21 mouse cellular contexts compared by ENCODE assay signal in the genomic region with DNA sequence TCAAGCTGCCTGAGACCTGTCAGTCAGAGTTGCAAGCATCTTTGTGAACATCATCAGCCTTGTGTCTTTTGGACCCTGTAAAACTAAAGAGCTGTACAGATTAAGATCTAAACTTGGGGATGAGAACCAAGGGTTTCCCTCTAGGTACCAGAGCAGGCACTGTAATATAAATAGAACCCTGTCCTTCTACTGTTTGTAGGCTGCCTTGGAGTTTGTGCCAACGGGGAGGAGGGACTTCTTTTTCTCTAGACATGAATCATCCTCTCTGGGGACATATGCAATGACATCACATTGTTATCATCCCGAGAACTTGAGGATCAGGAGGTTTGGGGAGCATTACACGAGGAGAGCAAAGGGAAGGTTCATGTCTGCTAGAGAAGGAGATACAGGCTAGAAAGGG. TPM values are rescaled to one million over a fixed set of nuclear protein-coding genes. Genes with fewer than 3 reads are reported as not detected.
A peak's percentile ranks its signal among the peaks of the same experiment; 100 is the strongest.
DNase-seq lines count a peak whose midpoint lies in the region; ATAC-seq and TF ChIP-seq lines count a peak whose summit lies in the region.
"Had no signal": no experiment of that assay in that cellular context is flagged by ENCODE, and none has a peak within 500 bp of the region (broad histone marks: within the 10 kb centered on the region; RNA-seq: fewer than 3 reads in every experiment).

No protein-coding gene starts in this region.

- no peak for TF ChIP-seq POLR2A in small intestine, adult 2 months (IDR thresholded peaks at IDR 0.05; ENCODE audit: low read depth, low read length)
- no peak for TF ChIP-seq POLR2A in thymus, adult 2 months (IDR thresholded peaks at IDR 0.05; ENCODE audit: control insufficient read depth, extremely low read depth, insufficient read depth, low read length, poor library complexity)

- H3K4me1 ChIP-seq in small intestine, adult 2 months (ENCODE audit: control insufficient read depth, insufficient read depth, insufficient read length, low read length), result peaks cover 18% of the 10 kb centered on the region; the same call in 1 of the 2 replicates
- H3K4me1 ChIP-seq in thymus, adult 2 months (replicated peaks; ENCODE audit: control insufficient read depth, insufficient read depth, low read length), result peaks cover 6% of the 10 kb centered on the region
- H3K4me1 ChIP-seq: hindbrain, embryonic 12.5 days; limb, embryonic 12.5 days; liver, embryonic 12.5 days; midbrain, embryonic 15.5 days; stomach, embryonic 15.5 days had no signal

- ATAC-seq in frontal cortex, adult (ENCODE audit: low TSS enrichment), result peak; percentile 58
- ATAC-seq: liver, embryonic 12.5 days; midbrain, embryonic 15.5 days had no signal

- no peak for DNase-seq in frontal cortex, postnatal 10 days (ENCODE audit: low spot score in 2 of 2)
- DNase-seq in right cerebral cortex, adult 18-20 months, result peak; percentile 73
- no peak for DNase-seq in right cerebral cortex, postnatal 4 days
- DNase-seq in brain, adult 2 months (ENCODE audit: low read depth, low spot score), result peak; percentile 86
- DNase-seq in thymus, postnatal 36 days, result no peak
- no peak for DNase-seq in thymus, adult 2 months
- DNase-seq: adrenal gland, postnatal 10 days; cerebellum, adult 2 months; kidney, adult 8-10 months; kidney, postnatal 14 days; lung, adult 2 months; lung, postnatal 36 days had no signal

- H3K36me3 ChIP-seq in small intestine, adult 2 months (ENCODE audit: control insufficient read depth, insufficient read depth, low read length), result no peaks in the 10 kb centered on the region
- no peaks in the 10 kb centered on the region for H3K36me3 ChIP-seq in thymus, adult 2 months (ENCODE audit: control insufficient read depth, insufficient read depth, low read length)
- H3K36me3 ChIP-seq: forebrain, embryonic 12.5 days; heart, embryonic 10.5 days; hindbrain, embryonic 12.5 days; limb, embryonic 12.5 days; liver, embryonic 12.5 days; midbrain, embryonic 15.5 days; stomach, embryonic 15.5 days had no signal

- WGBS in small intestine, adult 2 months, result 33% methylated on average over 3 of the region's 3 CpGs
- 86% methylated on average over 3 of the region's 3 CpGs for WGBS in thymus, adult 2 months

- no peak overlapping the region for H3K4me3 ChIP-seq in small intestine, adult 2 months (ENCODE audit: low read depth, low read length)
- H3K4me3 ChIP-seq in thymus, adult 2 months (ENCODE audit: control insufficient read depth, insufficient read depth, low read length), result no peak overlapping the region
- H3K4me3 ChIP-seq: forebrain, embryonic 12.5 days; heart, embryonic 10.5 days; hindbrain, embryonic 12.5 days; limb, embryonic 12.5 days; liver, embryonic 12.5 days; midbrain, embryonic 15.5 days; stomach, embryonic 15.5 days had no signal

- no peak for TF ChIP-seq CTCF in small intestine, adult 2 months (IDR thresholded peaks at IDR 0.05; ENCODE audit: extremely low read depth, insufficient read length, insufficient replicate concordance, low read depth, low read length)
- TF ChIP-seq CTCF in thymus, adult 2 months (IDR thresholded peaks at IDR 0.05; ENCODE audit: borderline replicate concordance, control insufficient read depth, extremely low read depth, insufficient read depth, low read length, poor library complexity), result no peak

- H3K27me3 ChIP-seq in small intestine, adult 2 months (ENCODE audit: control insufficient read depth, insufficient read depth, low read length), result no peaks in the 10 kb centered on the region
- H3K27me3 ChIP-seq in thymus, adult 2 months (ENCODE audit: control insufficient read depth, insufficient read depth, low read length), result no peaks in the 10 kb centered on the region
- H3K27me3 ChIP-seq: forebrain, embryonic 12.5 days; hindbrain, embryonic 12.5 days; limb, embryonic 12.5 days; liver, embryonic 12.5 days; midbrain, embryonic 15.5 days; stomach, embryonic 15.5 days had no signal

- 0 out of 2 replicates have a peak overlapping the region, but pooled peaks have one; percentile 2 for H3K27ac ChIP-seq in small intestine, adult 2 months (ENCODE audit: insufficient read depth, low read depth, low read length)
- no peak overlapping the region for H3K27ac ChIP-seq in thymus, adult 2 months (ENCODE audit: control insufficient read depth, insufficient read depth, low read length)
- H3K27ac ChIP-seq: forebrain, embryonic 12.5 days; heart, embryonic 10.5 days; hindbrain, embryonic 12.5 days; limb, embryonic 12.5 days; liver, embryonic 12.5 days; midbrain, embryonic 15.5 days; stomach, embryonic 15.5 days had no signal

RNA-seq across cellular contexts. Expression of gene Adtrp, which starts 24.4 kb away (rescaled TPM):
- 48.1 and 76.9 TPM in 2 replicates for polyA plus RNA-seq in small intestine, adult 2 months (2012; rRNA removed)
- polyA plus RNA-seq in thymus, adult 2 months (2012; rRNA removed), result 4.4 and 6.2 TPM in 2 replicates
- polyA plus RNA-seq: liver, embryonic 12.5 days; midbrain, embryonic 15.5 days had no signal

Comparison
In these comparisons a context has a peak if more than half of its experiments do, and no peak if none do; other contexts are left out.
1. DNase-seq: peak in right cerebral cortex, adult 18-20 months (single experiment) and brain, adult 2 months (single experiment); none in frontal cortex, postnatal 10 days (0 of 2), right cerebral cortex, postnatal 4 days (single experiment), thymus, postnatal 36 days (0 of 2) and thymus, adult 2 months (single experiment).